Mouse (Mus musculus) kidney, embryonic 16.5 days (tissue): ENCODE results near the gene L3mbtl2. TPM values are rescaled to one million over a fixed set of nuclear protein-coding genes. Genes with fewer than 3 reads are reported as not detected.
"Not testable (repeated sequence)": the region's sequence is repeated elsewhere in the genome, so short reads cannot be mapped to it uniquely, and the experiment has no call there.

ENCODE experiments used
- ATAC-seq: fragments of 200-750 bp; cut with Nextera tagmentation; 2 replicates; pipeline ENCODE4 v1.8.0; 2017; ENCODE audit warnings: moderate TSS enrichment; ENCODE audit not compliant: low FRiP score, low TSS enrichment
- H3K27ac ChIP-seq: fragments of 300-500 bp; sonication (generic); 2 replicates; pipeline ENCODE4 v1.5.1; 2014; ENCODE audit warnings: low read length
- H3K27me3 ChIP-seq: fragments of 300-500 bp; sonication (generic); 2 replicates; pipeline ENCODE4 v1.6.1; 2014; ENCODE audit warnings: low read length, control low read depth, mixed read lengths; ENCODE audit not compliant: insufficient read depth
- H3K36me3 ChIP-seq: fragments of 300-500 bp; sonication (generic); 2 replicates; pipeline ENCODE4 v1.6.1; 2014; ENCODE audit warnings: low read length, control low read depth, mixed read lengths; ENCODE audit not compliant: insufficient read depth
- H3K4me1 ChIP-seq: fragments of 300-500 bp; sonication (generic); 2 replicates; pipeline ENCODE4 v1.6.1; 2014; ENCODE audit warnings: low read length, control low read depth, mixed read lengths; ENCODE audit not compliant: insufficient read depth
- H3K4me2 ChIP-seq: fragments of 300-500 bp; sonication (generic); replicated peaks from 2 replicates; pipeline ENCODE4 v1.6.1; 2014; ENCODE audit warnings: low read depth, low read length
- H3K4me3 ChIP-seq: fragments of 300-500 bp; sonication (generic); 2 replicates; pipeline ENCODE4 v1.5.1; 2014; ENCODE audit warnings: mild to moderate bottlenecking, low read length
- H3K9ac ChIP-seq: fragments of 300-500 bp; sonication (generic); replicated peaks from 2 replicates; pipeline ENCODE4 v1.6.1; 2014; ENCODE audit warnings: low read length
- H3K9me3 ChIP-seq: fragments of 300-500 bp; sonication (generic); 2 replicates; pipeline ENCODE4 v1.6.1; 2016; ENCODE audit warnings: low read length, control low read depth
- WGBS: fragments of 180-500 bp; shearing (Covaris S2); extraction: QIAGEN DNeasy Blood & Tissue Kit; methylation state at CpG from one replicate; pipeline ENCODE4 v1.1.7; 2014; 5-methylcytosine and 5-hydroxymethylcytosine counted together
- polyA plus RNA-seq: library from polyadenylated mRNA; unstranded; fragments of >200 nt; fragmentation: Nextera tagmentation; extraction: Ambion mirVana; gene quantifications from 2 replicates; pipeline ENCODE4 v1.2.1, GENCODE M21; 2015

The L3mbtl2 gene
- polyA plus RNA-seq, 1 experiment from 2014 or later: 26.2 TPM

- Histone ChIP-seq H3K36me3 (no peaks in the 10 kb centered on the region), H3K4me3 (peak overlapping the region; percentile 58), H3K4me1 (peaks cover 14% of the 10 kb centered on the region), H3K27ac (no peak overlapping the region), H3K9ac (peak overlapping the region; percentile 83), H3K9me3 (no peaks in the 10 kb centered on the region), H3K4me2 (peak overlapping the region; percentile 97), H3K27me3 (peaks cover 30% of the 10 kb centered on the region)
- 3% methylated on average over 41 of the region's 41 CpGs for WGBS
- peak; percentile 5; the same call in 1 of the 2 replicates for ATAC-seq
These were observed 29.8 kb downstream of the L3mbtl2 start for GRCm38 (mm10) chr15:81693366-81693966.

GRCm38 (mm10) chr15:81693967-81694881 is 30.5 kb downstream of the L3mbtl2 start:
- no peak overlapping the region for H3K27ac ChIP-seq
- H3K27me3 ChIP-seq: peaks cover 30% of the 10 kb centered on the region
- peak overlapping the region; percentile 97 for H3K4me2 ChIP-seq
- peak overlapping the region; percentile 83 for H3K9ac ChIP-seq
- ATAC-seq: peak; percentile 83
- peak overlapping the region; percentile 58 for H3K4me3 ChIP-seq
- WGBS: under 1% methylated on average over 89 of the region's 107 CpGs
- H3K4me1 ChIP-seq: peaks cover 14% of the 10 kb centered on the region
- H3K9me3 ChIP-seq: no peaks in the 10 kb centered on the region
- H3K36me3 ChIP-seq: no peaks in the 10 kb centered on the region

GRCm38 (mm10) chr15:81694891-81695290 is 31.2 kb downstream of the L3mbtl2 start:
- Histone ChIP-seq H3K27me3 (peaks cover 30% of the 10 kb centered on the region), H3K9me3 (no peaks in the 10 kb centered on the region), H3K36me3 (no peaks in the 10 kb centered on the region), H3K27ac (no peak overlapping the region), H3K4me2 (peak overlapping the region; percentile 97), H3K9ac (peak overlapping the region; percentile 83), H3K4me1 (peaks cover 14% of the 10 kb centered on the region), H3K4me3 (peak overlapping the region; percentile 58)
- WGBS: 26% methylated on average over 19 of the region's 19 CpGs
- 0 out of 2 replicates have a peak, but pooled peaks have one; percentile 3 for ATAC-seq

- Histone ChIP-seq H3K27me3 (peaks cover 26% of the 10 kb centered on the region), H3K27ac (no peak within 1 kb of the TSS), H3K9ac (no peak within 1 kb of the TSS), H3K4me2 (no peak within 1 kb of the TSS), H3K4me3 (no peak within 1 kb of the TSS), H3K36me3 (no peaks in the 10 kb centered on the region), H3K9me3 (no peaks in the 10 kb centered on the region), H3K4me1 (peaks cover 14% of the 10 kb centered on the region)
- ATAC-seq: no peak
- WGBS: 65% methylated on average over 7 of the region's 7 CpGs
These were observed 33.5 kb downstream of the L3mbtl2 start, which contains the start of gene Chadl for GRCm38 (mm10) chr15:81697175-81697574. Gene Chadl (minus strand): TSS chr15:81697287.

GRCm38 (mm10) chr15:81697847-81698246 is 34.2 kb downstream of the L3mbtl2 start:
- H3K4me2 ChIP-seq: no peak overlapping the region
- H3K9ac ChIP-seq: no peak overlapping the region
- 48% methylated on average over 3 of the region's 3 CpGs for WGBS
- no peak overlapping the region for H3K4me3 ChIP-seq
- no peak overlapping the region for H3K27ac ChIP-seq
- ATAC-seq: no peak
- peaks cover 14% of the 10 kb centered on the region for H3K4me1 ChIP-seq
- H3K27me3 ChIP-seq: peaks cover 19% of the 10 kb centered on the region
- H3K9me3 ChIP-seq: no peaks in the 10 kb centered on the region
- H3K36me3 ChIP-seq: peaks cover 2% of the 10 kb centered on the region; the same call in 1 of the 2 replicates

GRCm38 (mm10) chr15:81698532-81698931 is 34.8 kb downstream of the L3mbtl2 start:
- 74% methylated on average over 2 of the region's 2 CpGs for WGBS
- ATAC-seq: no peak
- H3K4me3 ChIP-seq: no peak overlapping the region

GRCm38 (mm10) chr15:81700161-81700560 is 36.5 kb downstream of the L3mbtl2 start:
- Histone ChIP-seq H3K4me1 (no peaks in the 10 kb centered on the region), H3K9me3 (no peaks in the 10 kb centered on the region), H3K9ac (no peak overlapping the region), H3K36me3 (peaks cover 21% of the 10 kb centered on the region), H3K4me2 (no peak overlapping the region), H3K27me3 (peaks cover 9% of the 10 kb centered on the region; the same call in 1 of the 2 replicates), H3K4me3 (no peak overlapping the region), H3K27ac (no peak overlapping the region)
- no peak for ATAC-seq
- 51% methylated on average over 2 of the region's 2 CpGs for WGBS

More at GRCm38 (mm10) chr15:81698532-81698931, 34.8 kb downstream of the L3mbtl2 start:
- no peak overlapping the region for H3K4me2 ChIP-seq
- H3K27ac ChIP-seq: no peak overlapping the region
- peaks cover 10% of the 10 kb centered on the region for H3K4me1 ChIP-seq
- H3K27me3 ChIP-seq: peaks cover 13% of the 10 kb centered on the region
- peaks cover 7% of the 10 kb centered on the region; the same call in 1 of the 2 replicates for H3K36me3 ChIP-seq
- no peak overlapping the region for H3K9ac ChIP-seq
- no peaks in the 10 kb centered on the region for H3K9me3 ChIP-seq

GRCm38 (mm10) chr15:81700601-81701000 is 36.9 kb downstream of the L3mbtl2 start:
- Histone ChIP-seq H3K27me3 (peaks cover 6% of the 10 kb centered on the region; the same call in 1 of the 2 replicates), H3K27ac (no peak overlapping the region), H3K4me2 (no peak overlapping the region), H3K4me1 (no peaks in the 10 kb centered on the region), H3K36me3 (peaks cover 26% of the 10 kb centered on the region), H3K9me3 (no peaks in the 10 kb centered on the region), H3K4me3 (no peak overlapping the region), H3K9ac (no peak overlapping the region)
- 40% methylated on average over 8 of the region's 8 CpGs for WGBS
- ATAC-seq: no peak

GRCm38 (mm10) chr15:81701350-81701749 is 37.7 kb downstream of the L3mbtl2 start:
- H3K27ac ChIP-seq, ATAC-seq, H3K9me3 ChIP-seq, H3K27me3 ChIP-seq, H3K4me3 ChIP-seq, H3K4me1 ChIP-seq, H3K4me2 ChIP-seq, H3K9ac ChIP-seq: not testable (repeated sequence)
- peaks cover 33% of the 10 kb centered on the region for H3K36me3 ChIP-seq
- 84% methylated on average over 4 of the region's 4 CpGs for WGBS
